Mouse (Mus musculus): ENCODE results near the gene Lhpp.

GRCm38 (mm10) chr7:132637292-132637691 lies 26.9 kb downstream of the Lhpp start:
- no peak for TF ChIP-seq CTCF (conservative IDR thresholded peaks at IDR 0.05; ENCODE audit: insufficient read depth, insufficient read length, low read depth, low read length)
- TF ChIP-seq POLR2A (IDR thresholded peaks at IDR 0.05; ENCODE audit: low read depth, low read length), result no peak
